Mouse (Mus musculus): ENCODE results near the gene Rgs8. TPM values are rescaled to one million over a fixed set of nuclear protein-coding genes. Genes with fewer than 3 reads are reported as not detected.
A peak's percentile ranks its signal among the peaks of the same experiment; 100 is the strongest.

Rgs8 gene
- polyA plus RNA-seq, 1 experiment from 2014 or later = 18.3 TPM

- Histone ChIP-seq H3K4me1 (peaks cover 11% of the 10 kb centered on the region; the same call in 1 of the 2 replicates), H3K27ac (no peak overlapping the region), H3K9ac (no peak overlapping the region), H3K4me3 (no peak overlapping the region), H3K4me2 (replicated peaks) (no peak overlapping the region), H3K9me3 (replicated peaks) (no peaks in the 10 kb centered on the region), H3K27me3 (no peaks in the 10 kb centered on the region), H3K36me3 (no peaks in the 10 kb centered on the region)
- WGBS = 62% methylated on average over 10 of the region's 10 CpGs
- no peak for ATAC-seq (ENCODE audit: low FRiP score)
Observed at GRCm38 (mm10) chr1:153679147-153679546, 26.3 kb downstream of the Rgs8 start.

- ATAC-seq (ENCODE audit: low FRiP score) = peak; percentile 44; the same call in 1 of the 2 replicates
- Histone ChIP-seq H3K27ac (no peak overlapping the region), H3K9me3 (replicated peaks) (no peaks in the 10 kb centered on the region), H3K4me3 (no peak overlapping the region), H3K9ac (no peak overlapping the region), H3K36me3 (no peaks in the 10 kb centered on the region), H3K27me3 (no peaks in the 10 kb centered on the region; the same call in 1 of the 2 replicates), H3K4me1 (peaks cover 11% of the 10 kb centered on the region; the same call in 1 of the 2 replicates), H3K4me2 (replicated peaks) (no peak overlapping the region)
- 60% methylated on average over 3 of the region's 3 CpGs for WGBS
Observed at GRCm38 (mm10) chr1:153679653-153680052, 26.8 kb downstream of the Rgs8 start.

- H3K4me1 ChIP-seq = peaks cover 11% of the 10 kb centered on the region; the same call in 1 of the 2 replicates
- H3K36me3 ChIP-seq = no peaks in the 10 kb centered on the region
- WGBS = 61% methylated on average over 6 of the region's 6 CpGs
- H3K4me3 ChIP-seq = no peak overlapping the region
- ATAC-seq (ENCODE audit: low FRiP score) = no peak
- H3K9me3 ChIP-seq (replicated peaks) = no peaks in the 10 kb centered on the region
- H3K27ac ChIP-seq = no peak overlapping the region
- H3K9ac ChIP-seq = no peak overlapping the region
- H3K4me2 ChIP-seq (replicated peaks) = no peak overlapping the region
- no peaks in the 10 kb centered on the region; the same call in 1 of the 2 replicates for H3K27me3 ChIP-seq
Observed at GRCm38 (mm10) chr1:153680363-153680762, 27.5 kb downstream of the Rgs8 start.

DNA sequence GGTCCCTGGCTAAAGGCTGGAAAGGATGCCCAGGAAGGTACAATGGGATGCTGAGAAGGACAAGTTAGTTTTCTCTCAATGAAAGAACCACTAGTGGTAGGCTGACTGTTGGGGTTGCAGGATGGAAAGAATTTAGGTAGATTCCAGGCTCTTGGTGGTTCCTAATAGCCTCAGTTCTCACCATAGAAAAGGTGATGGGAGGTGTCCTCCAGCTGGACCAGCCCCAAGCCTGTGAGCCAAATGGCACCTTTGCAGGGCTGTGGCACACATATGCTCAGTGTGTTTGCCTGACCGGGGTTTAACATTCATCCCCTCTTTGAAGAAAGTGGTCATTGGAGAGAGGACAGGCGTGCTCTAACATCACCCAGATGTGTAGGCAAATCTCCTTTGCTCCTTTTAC is 28.2 kb downstream of the Rgs8 start:
- 84% methylated on average over 2 of the region's 2 CpGs for WGBS
- Histone ChIP-seq H3K36me3 (no peaks in the 10 kb centered on the region), H3K27me3 (no peaks in the 10 kb centered on the region; the same call in 1 of the 2 replicates), H3K27ac (no peak overlapping the region), H3K9ac (no peak overlapping the region), H3K9me3 (replicated peaks) (no peaks in the 10 kb centered on the region), H3K4me2 (replicated peaks) (no peak overlapping the region), H3K4me1 (peaks cover 11% of the 10 kb centered on the region; the same call in 1 of the 2 replicates), H3K4me3 (no peak overlapping the region)
- ATAC-seq (ENCODE audit: low FRiP score) = no peak

- WGBS = 51% methylated on average over 9 of the region's 11 CpGs
- H3K4me2 ChIP-seq (replicated peaks) = no peak overlapping the region
- H3K9ac ChIP-seq = no peak overlapping the region
- no peak overlapping the region for H3K27ac ChIP-seq
- H3K4me1 ChIP-seq = peaks cover 11% of the 10 kb centered on the region; the same call in 1 of the 2 replicates
- H3K9me3 ChIP-seq (replicated peaks) = no peaks in the 10 kb centered on the region
- no peak overlapping the region for H3K4me3 ChIP-seq
- no peaks in the 10 kb centered on the region; the same call in 1 of the 2 replicates for H3K27me3 ChIP-seq
- no peaks in the 10 kb centered on the region for H3K36me3 ChIP-seq
- no peak for ATAC-seq (ENCODE audit: low FRiP score)
Observed at GRCm38 (mm10) chr1:153683190-153683589, 30.4 kb downstream of the Rgs8 start.

DNA sequence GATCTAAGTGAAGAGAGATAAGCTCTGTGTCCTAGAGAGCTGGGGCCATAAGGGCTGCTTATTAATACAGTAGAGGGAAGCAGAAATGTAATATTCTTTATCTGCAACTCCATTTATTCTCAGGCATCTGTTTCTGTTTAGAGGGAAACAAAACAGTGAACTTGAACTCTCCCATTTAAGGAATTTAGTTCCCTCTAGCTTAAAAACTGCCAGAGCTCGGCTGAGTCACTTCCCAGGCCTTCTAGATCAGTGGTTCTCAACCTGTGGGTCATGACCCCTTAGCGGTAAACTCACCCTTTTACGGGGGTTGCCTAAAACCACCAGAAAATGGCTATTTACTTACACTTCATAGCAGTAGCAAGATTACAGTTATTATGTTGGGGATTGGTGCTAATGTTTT is 32.8 kb downstream of the Rgs8 start:
- Histone ChIP-seq H3K27ac (no peak overlapping the region), H3K9me3 (replicated peaks) (no peaks in the 10 kb centered on the region), H3K27me3 (no peaks in the 10 kb centered on the region; the same call in 1 of the 2 replicates), H3K36me3 (no peaks in the 10 kb centered on the region), H3K9ac (no peak overlapping the region), H3K4me3 (no peak overlapping the region), H3K4me2 (replicated peaks) (no peak overlapping the region), H3K4me1 (0 out of 2 replicates have a peak, but pooled peaks cover 2% of the 10 kb centered on the region)
- no peak for ATAC-seq (ENCODE audit: low FRiP score)
- WGBS = 61% methylated on average over 3 of the region's 3 CpGs

- Histone ChIP-seq H3K4me1 (peaks cover 9% of the 10 kb centered on the region), H3K4me3 (no peak overlapping the region), H3K9ac (no peak overlapping the region), H3K27me3 (no peaks in the 10 kb centered on the region), H3K4me2 (replicated peaks) (no peak overlapping the region), H3K27ac (no peak overlapping the region), H3K9me3 (replicated peaks) (no peaks in the 10 kb centered on the region), H3K36me3 (no peaks in the 10 kb centered on the region)
- ATAC-seq (ENCODE audit: low FRiP score) = no peak
- 91% methylated on average over 6 of the region's 6 CpGs for WGBS
Observed at GRCm38 (mm10) chr1:153692526-153692925, 39.7 kb downstream of the Rgs8 start.

GRCm38 (mm10) chr1:153694372-153695120 is 41.7 kb downstream of the Rgs8 start:
- Histone ChIP-seq H3K9me3 (replicated peaks) (no peaks in the 10 kb centered on the region), H3K9ac (no peak overlapping the region), H3K4me2 (replicated peaks) (no peak overlapping the region), H3K4me1 (peaks cover 23% of the 10 kb centered on the region), H3K36me3 (no peaks in the 10 kb centered on the region), H3K4me3 (no peak overlapping the region), H3K27ac (no peak overlapping the region), H3K27me3 (no peaks in the 10 kb centered on the region)
- ATAC-seq (ENCODE audit: low FRiP score) = no peak
- WGBS = 91% methylated on average over 6 of the region's 6 CpGs

DNA sequence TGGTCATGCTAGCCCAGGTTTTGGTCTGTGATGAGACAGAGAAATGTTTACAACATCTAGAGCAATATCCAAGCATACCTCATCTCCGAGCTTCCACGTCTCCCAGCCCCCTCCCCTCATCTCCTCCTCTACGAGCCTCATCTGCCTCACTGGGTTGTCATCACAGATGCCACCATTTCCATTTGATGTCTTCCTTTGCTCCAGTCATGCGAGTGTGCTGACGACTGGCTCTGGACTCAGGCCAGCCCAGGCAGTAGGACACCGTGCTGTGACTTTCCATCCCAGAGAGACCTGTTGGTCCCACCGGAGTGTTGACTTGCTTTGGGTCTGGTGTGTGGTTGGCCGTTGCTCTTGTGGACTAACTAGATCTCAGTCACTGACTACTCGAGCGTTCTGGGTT is 42.6 kb downstream of the Rgs8 start:
- no peak overlapping the region for H3K4me3 ChIP-seq
- no peak overlapping the region for H3K27ac ChIP-seq
- no peak overlapping the region for H3K9ac ChIP-seq
- no peaks in the 10 kb centered on the region for H3K36me3 ChIP-seq
- ATAC-seq (ENCODE audit: low FRiP score) = no peak
- no peak overlapping the region for H3K4me2 ChIP-seq (replicated peaks)
- peaks cover 23% of the 10 kb centered on the region for H3K4me1 ChIP-seq
- 90% methylated on average over 10 of the region's 10 CpGs for WGBS
- H3K27me3 ChIP-seq = no peaks in the 10 kb centered on the region
- H3K9me3 ChIP-seq (replicated peaks) = no peaks in the 10 kb centered on the region

DNA sequence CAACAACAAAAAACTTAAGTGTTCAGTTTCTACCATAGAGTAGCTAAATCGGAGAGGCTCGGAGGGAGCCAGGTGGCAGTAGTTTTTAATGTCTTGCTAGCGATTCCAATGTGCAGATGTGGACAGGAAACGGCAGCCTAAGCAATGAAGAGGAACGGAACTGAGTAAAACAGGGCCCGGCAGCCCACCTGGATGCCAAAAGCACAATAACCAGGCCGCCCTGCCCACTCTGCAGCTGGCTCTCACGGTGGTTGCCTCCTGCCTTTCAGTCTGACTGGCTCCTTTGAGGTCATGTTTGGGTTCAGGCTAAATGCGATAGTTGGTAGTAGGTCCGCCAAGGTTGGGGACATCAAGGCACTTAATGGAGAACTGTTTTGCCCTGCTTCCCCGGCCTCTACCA is 43.3 kb downstream of the Rgs8 start:
- WGBS = 92% methylated on average over 11 of the region's 11 CpGs
- no peak for ATAC-seq (ENCODE audit: low FRiP score)
- no peaks in the 10 kb centered on the region for H3K9me3 ChIP-seq (replicated peaks)

DNA sequence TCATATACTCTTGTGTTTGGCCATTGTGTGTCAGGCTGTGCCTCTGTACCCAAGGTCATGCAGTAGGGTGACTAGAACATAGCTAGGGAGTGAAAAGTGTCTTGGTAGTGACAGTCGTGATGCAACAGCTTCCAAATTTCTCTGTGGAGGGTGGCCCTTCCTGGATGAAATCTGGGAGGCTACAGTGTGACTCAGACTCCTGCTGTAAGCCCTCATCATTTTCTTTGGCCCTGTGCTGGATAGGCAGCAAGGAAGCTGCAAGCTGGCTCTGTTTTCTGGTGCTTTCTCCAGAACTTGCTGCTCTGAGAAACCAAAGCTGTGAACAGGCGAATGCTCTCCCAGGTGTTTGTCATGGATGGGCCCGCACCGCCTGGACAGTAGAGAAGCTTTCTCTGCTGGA is 43.7 kb downstream of the Rgs8 start:
- 89% methylated on average over 4 of the region's 4 CpGs for WGBS
- H3K36me3 ChIP-seq = no peaks in the 10 kb centered on the region
- H3K9ac ChIP-seq = no peak overlapping the region
- ATAC-seq (ENCODE audit: low FRiP score) = no peak
- H3K27ac ChIP-seq = no peak overlapping the region
- peaks cover 16% of the 10 kb centered on the region for H3K4me1 ChIP-seq
- no peaks in the 10 kb centered on the region for H3K27me3 ChIP-seq
- no peaks in the 10 kb centered on the region for H3K9me3 ChIP-seq (replicated peaks)
- no peak overlapping the region for H3K4me3 ChIP-seq
- no peak overlapping the region for H3K4me2 ChIP-seq (replicated peaks)

More for the DNA sequence above, 43.3 kb downstream of the Rgs8 start:
- Histone ChIP-seq H3K36me3 (no peaks in the 10 kb centered on the region), H3K4me2 (replicated peaks) (no peak overlapping the region), H3K27me3 (no peaks in the 10 kb centered on the region), H3K9ac (no peak overlapping the region), H3K27ac (no peak overlapping the region), H3K4me1 (peaks cover 20% of the 10 kb centered on the region), H3K4me3 (no peak overlapping the region)

DNA sequence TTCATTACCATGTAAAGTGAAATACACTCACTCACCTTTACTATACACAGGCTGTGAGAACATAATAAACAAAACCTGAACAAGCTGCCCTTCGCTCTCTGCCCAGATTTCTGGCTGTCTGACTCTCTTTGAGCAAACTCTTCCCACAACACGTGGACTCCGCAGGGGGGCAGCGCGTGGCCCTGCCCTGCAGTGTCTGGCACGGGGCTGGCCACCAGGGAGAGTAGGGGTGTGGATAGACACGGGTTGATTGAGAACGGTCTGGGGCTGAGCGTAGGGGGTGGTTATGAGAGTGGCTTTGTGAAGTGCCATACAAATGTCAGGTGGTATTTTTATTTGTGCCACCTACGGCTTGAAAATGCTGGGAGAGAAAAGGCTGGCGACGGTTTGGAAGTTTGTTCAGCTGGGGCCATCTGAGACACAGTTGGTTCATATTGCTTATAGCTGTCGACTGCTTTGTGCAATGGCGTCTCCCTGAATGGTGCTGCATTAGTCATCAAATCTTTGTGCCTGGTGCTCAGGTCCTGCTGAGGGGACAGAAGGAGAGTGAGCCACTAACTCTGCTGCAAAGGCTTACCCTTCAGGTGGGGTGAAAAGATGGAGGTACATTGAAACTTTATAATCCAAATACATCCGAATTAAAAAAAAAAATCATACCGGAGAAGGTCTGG is 44.9 kb downstream of the Rgs8 start:
- WGBS = 64% methylated on average over 16 of the region's 16 CpGs
- H3K36me3 ChIP-seq = no peaks in the 10 kb centered on the region
- no peaks in the 10 kb centered on the region for H3K9me3 ChIP-seq (replicated peaks)
- H3K4me1 ChIP-seq = peaks cover 17% of the 10 kb centered on the region
- no peak overlapping the region for H3K9ac ChIP-seq
- H3K4me3 ChIP-seq = no peak overlapping the region
- no peaks in the 10 kb centered on the region for H3K27me3 ChIP-seq
- no peak overlapping the region for H3K27ac ChIP-seq
- no peak overlapping the region for H3K4me2 ChIP-seq (replicated peaks)
- no peak for ATAC-seq (ENCODE audit: low FRiP score)

Data from hindbrain, embryonic 12.5 days (tissue).